Mouse (Mus musculus): ENCODE data around the gene Arx. TPM values are rescaled to one million over a fixed set of nuclear protein-coding genes. Genes with fewer than 3 reads are reported as not detected.

Gene Arx
- polyA plus RNA-seq, 1 experiment = not detected

- WGBS = 24% methylated on average over 41 of the region's 43 CpGs
- Histone ChIP-seq H3K27ac (ENCODE audit: insufficient read depth, low read length) (no peak overlapping the region), H3K4me3 (ENCODE audit: extremely low read depth, insufficient read depth, insufficient read length) (0 out of 2 replicates have a peak overlapping the region, but pooled peaks have one; percentile 4), H3K27me3 (ENCODE audit: control insufficient read depth, insufficient read depth, low read length) (peaks cover 3% of the 10 kb centered on the region; the same call in 1 of the 2 replicates), H3K36me3 (ENCODE audit: control insufficient read depth, insufficient read depth, low read length) (no peaks in the 10 kb centered on the region), H3K4me1 (ENCODE audit: control insufficient read depth, insufficient read depth, insufficient read length) (peaks cover 5% of the 10 kb centered on the region; the same call in 1 of the 2 replicates)
- no peak for DNase-seq (ENCODE audit: low read depth in 1 of 2, low spot score in 2 of 2)
- TF ChIP-seq CTCF (IDR thresholded peaks at IDR 0.05; ENCODE audit: extremely low read depth, insufficient read depth, insufficient read length, insufficient replicate concordance) (no peak), POLR2A (IDR thresholded peaks at IDR 0.05; ENCODE audit: low read depth, low read length) (no peak)
Observed at GRCm38 (mm10) chrX:93299046-93299626, 12.9 kb downstream of the Arx start.

- Histone ChIP-seq H3K27me3 (ENCODE audit: control insufficient read depth, insufficient read depth, low read length) (no peaks in the 10 kb centered on the region; the same call in 1 of the 2 replicates), H3K27ac (ENCODE audit: insufficient read depth, low read length) (no peak overlapping the region), H3K4me1 (ENCODE audit: control insufficient read depth, insufficient read depth, insufficient read length) (peaks cover 3% of the 10 kb centered on the region; the same call in 1 of the 2 replicates), H3K4me3 (ENCODE audit: extremely low read depth, insufficient read depth, insufficient read length) (no peak overlapping the region), H3K36me3 (ENCODE audit: control insufficient read depth, insufficient read depth, low read length) (no peaks in the 10 kb centered on the region)
- 41% methylated on average over 6 of the region's 6 CpGs for WGBS
- no peak for DNase-seq (ENCODE audit: low read depth in 1 of 2, low spot score in 2 of 2)
- TF ChIP-seq CTCF (IDR thresholded peaks at IDR 0.05; ENCODE audit: extremely low read depth, insufficient read depth, insufficient read length, insufficient replicate concordance) (no peak), POLR2A (IDR thresholded peaks at IDR 0.05; ENCODE audit: low read depth, low read length) (no peak)
Observed at GRCm38 (mm10) chrX:93299771-93300170, 13.5 kb downstream of the Arx start.

- Histone ChIP-seq H3K4me3 (ENCODE audit: extremely low read depth, insufficient read depth, insufficient read length) (no peak overlapping the region), H3K27ac (ENCODE audit: insufficient read depth, low read length) (no peak overlapping the region), H3K36me3 (ENCODE audit: control insufficient read depth, insufficient read depth, low read length) (no peaks in the 10 kb centered on the region), H3K27me3 (ENCODE audit: control insufficient read depth, insufficient read depth, low read length) (no peaks in the 10 kb centered on the region; the same call in 1 of the 2 replicates), H3K4me1 (ENCODE audit: control insufficient read depth, insufficient read depth, insufficient read length) (peaks cover 3% of the 10 kb centered on the region; the same call in 1 of the 2 replicates)
- no peak for TF ChIP-seq POLR2A (IDR thresholded peaks at IDR 0.05; ENCODE audit: low read depth, low read length)
- no peak for TF ChIP-seq CTCF (IDR thresholded peaks at IDR 0.05; ENCODE audit: extremely low read depth, insufficient read depth, insufficient read length, insufficient replicate concordance)
- WGBS = 59% methylated on average over 10 of the region's 10 CpGs
- DNase-seq (ENCODE audit: low read depth in 1 of 2, low spot score in 2 of 2) = no peak
Observed at GRCm38 (mm10) chrX:93300183-93300815, 14.1 kb downstream of the Arx start.

DNA sequence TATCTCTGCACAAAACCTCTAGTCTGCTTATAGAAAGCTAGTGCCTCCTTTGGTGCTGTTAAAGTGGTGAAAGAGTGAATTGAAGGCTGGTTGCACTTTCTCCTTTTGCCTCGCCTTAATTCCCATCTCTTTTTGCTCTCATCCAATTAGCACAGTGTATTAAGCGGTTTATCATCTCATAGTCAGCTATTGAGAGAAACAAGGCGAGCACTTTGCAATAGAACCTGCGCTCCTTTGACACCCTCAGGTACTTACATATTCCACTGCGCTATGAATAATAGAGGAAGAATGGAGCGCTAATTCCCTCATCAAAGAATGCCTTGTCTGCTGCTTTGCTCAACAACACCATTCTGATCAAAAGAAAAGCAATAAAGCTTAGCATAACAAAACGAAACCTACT is 15.6 kb downstream of the Arx start:
- peaks cover 3% of the 10 kb centered on the region; the same call in 1 of the 2 replicates for H3K4me1 ChIP-seq (ENCODE audit: control insufficient read depth, insufficient read depth, insufficient read length)
- no peak overlapping the region for H3K27ac ChIP-seq (ENCODE audit: insufficient read depth, low read length)
- 41% methylated on average over 7 of the region's 7 CpGs for WGBS
- no peaks in the 10 kb centered on the region; the same call in 1 of the 2 replicates for H3K27me3 ChIP-seq (ENCODE audit: control insufficient read depth, insufficient read depth, low read length)
- H3K36me3 ChIP-seq (ENCODE audit: control insufficient read depth, insufficient read depth, low read length) = 0 out of 2 replicates have a peak, but pooled peaks cover 1% of the 10 kb centered on the region
- no peak for DNase-seq (ENCODE audit: low read depth in 1 of 2, low spot score in 2 of 2)
- no peak overlapping the region for H3K4me3 ChIP-seq (ENCODE audit: extremely low read depth, insufficient read depth, insufficient read length)
- TF ChIP-seq CTCF (IDR thresholded peaks at IDR 0.05; ENCODE audit: extremely low read depth, insufficient read depth, insufficient read length, insufficient replicate concordance) = no peak

DNA sequence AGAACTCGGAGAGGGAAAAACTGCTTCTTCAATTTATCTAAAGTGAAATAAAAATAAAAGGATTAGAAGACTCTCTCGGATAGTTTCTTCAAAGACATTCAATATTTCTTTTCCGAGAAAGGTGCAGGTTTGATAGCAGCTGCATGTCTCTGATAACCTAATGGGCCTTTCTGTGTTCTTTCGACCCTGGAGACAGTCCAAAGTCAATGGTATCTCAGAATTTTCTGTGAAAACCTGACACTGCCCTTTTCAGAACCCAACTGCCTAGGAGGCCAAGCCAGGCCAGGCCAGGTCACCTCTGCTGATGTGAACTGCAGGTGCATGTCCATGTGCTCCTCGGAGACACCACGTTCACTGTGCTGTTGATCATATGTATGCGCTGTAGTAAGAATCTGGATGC is 19.5 kb downstream of the Arx start:
- no peak for TF ChIP-seq POLR2A (IDR thresholded peaks at IDR 0.05; ENCODE audit: low read depth, low read length)
- H3K27ac ChIP-seq (ENCODE audit: insufficient read depth, low read length) = no peak overlapping the region
- no peaks in the 10 kb centered on the region for H3K4me1 ChIP-seq (ENCODE audit: control insufficient read depth, insufficient read depth, insufficient read length)
- WGBS = 88% methylated on average over 7 of the region's 7 CpGs
- no peak overlapping the region for H3K4me3 ChIP-seq (ENCODE audit: extremely low read depth, insufficient read depth, insufficient read length)
- 0 out of 2 replicates have a peak, but pooled peaks cover 1% of the 10 kb centered on the region for H3K36me3 ChIP-seq (ENCODE audit: control insufficient read depth, insufficient read depth, low read length)
- H3K27me3 ChIP-seq (ENCODE audit: control insufficient read depth, insufficient read depth, low read length) = no peaks in the 10 kb centered on the region
- DNase-seq (ENCODE audit: low read depth in 1 of 2, low spot score in 2 of 2) = no peak

DNA sequence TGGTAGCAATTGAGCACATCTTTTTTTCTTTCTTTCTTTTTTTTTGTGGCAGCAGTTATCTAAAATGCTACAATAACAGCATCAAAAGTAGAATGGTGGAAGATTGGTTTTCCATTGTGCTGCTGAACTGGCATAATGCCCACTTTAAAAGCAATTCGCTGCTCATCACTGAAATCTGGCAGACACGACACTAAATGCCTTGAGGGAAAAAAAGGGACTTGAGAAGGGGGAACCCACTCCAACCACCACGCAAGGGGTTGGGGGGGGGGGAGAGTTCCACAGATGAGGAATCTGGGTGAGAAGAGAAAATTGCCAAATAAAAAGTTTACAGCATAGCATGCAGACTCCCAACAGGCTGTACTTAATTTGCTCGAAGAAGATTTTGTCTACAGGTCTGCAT is 31.3 kb downstream of the Arx start:
- Histone ChIP-seq H3K27ac (ENCODE audit: insufficient read depth, low read length) (no peak overlapping the region), H3K4me1 (ENCODE audit: control insufficient read depth, insufficient read depth, insufficient read length) (no peaks in the 10 kb centered on the region), H3K4me3 (ENCODE audit: extremely low read depth, insufficient read depth, insufficient read length) (no peak overlapping the region), H3K27me3 (ENCODE audit: control insufficient read depth, insufficient read depth, low read length) (no peaks in the 10 kb centered on the region), H3K36me3 (ENCODE audit: control insufficient read depth, insufficient read depth, low read length) (no peaks in the 10 kb centered on the region)
- WGBS = 76% methylated on average over 4 of the region's 4 CpGs
- no peak for DNase-seq (ENCODE audit: low read depth in 1 of 2, low spot score in 2 of 2)
- TF ChIP-seq POLR2A (IDR thresholded peaks at IDR 0.05; ENCODE audit: low read depth, low read length) = no peak
- no peak for TF ChIP-seq CTCF (IDR thresholded peaks at IDR 0.05; ENCODE audit: extremely low read depth, insufficient read depth, insufficient read length, insufficient replicate concordance)

DNA sequence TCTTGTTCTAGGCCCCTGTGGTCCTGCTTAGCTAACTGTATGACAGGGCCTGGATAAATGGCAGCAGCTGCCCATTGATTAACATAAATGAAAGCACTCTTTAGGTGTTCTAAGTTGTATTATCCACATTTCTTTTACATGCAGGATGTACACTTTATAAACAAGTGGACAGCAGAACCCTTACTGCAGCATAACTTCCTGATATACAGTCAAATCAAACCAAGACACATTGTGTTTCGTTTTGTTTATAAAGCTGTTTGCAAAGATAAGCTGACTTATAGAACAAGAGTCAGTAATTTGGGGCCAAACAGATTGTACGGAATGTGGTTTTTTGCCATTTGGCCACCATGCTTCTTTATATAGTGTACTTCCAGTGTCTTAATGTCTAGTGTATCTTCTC is 33.7 kb downstream of the Arx start:
- Histone ChIP-seq H3K27ac (ENCODE audit: insufficient read depth, low read length) (no peak overlapping the region), H3K4me3 (ENCODE audit: extremely low read depth, insufficient read depth, insufficient read length) (no peak overlapping the region)
- 84% methylated on average over 2 of the region's 2 CpGs for WGBS

More for the DNA sequence above, 33.7 kb downstream of the Arx start:
- TF ChIP-seq CTCF (IDR thresholded peaks at IDR 0.05; ENCODE audit: extremely low read depth, insufficient read depth, insufficient read length, insufficient replicate concordance) (no peak), POLR2A (IDR thresholded peaks at IDR 0.05; ENCODE audit: low read depth, low read length) (no peak)
- no peaks in the 10 kb centered on the region for H3K27me3 ChIP-seq (ENCODE audit: control insufficient read depth, insufficient read depth, low read length)
- H3K4me1 ChIP-seq (ENCODE audit: control insufficient read depth, insufficient read depth, insufficient read length) = no peaks in the 10 kb centered on the region
- DNase-seq (ENCODE audit: low read depth in 1 of 2, low spot score in 2 of 2) = no peak
- H3K36me3 ChIP-seq (ENCODE audit: control insufficient read depth, insufficient read depth, low read length) = no peaks in the 10 kb centered on the region

Data from spleen, adult 2 months (tissue).